Mouse (Mus musculus): ENCODE results near the gene Med8. TPM values are rescaled to one million over a fixed set of nuclear protein-coding genes. Genes with fewer than 3 reads are reported as not detected.

Med8 gene
- total RNA-seq, 2 experiments from 2014 or later: 67.9 to 72.2 TPM

GRCm38 (mm10) chr4:118402701-118403100 is 6.4 kb upstream of the Med8 start:
- DNase-seq (ENCODE audit: extremely low spot score in 1 of 2, low spot score in 2 of 2): no peak
- intact Hi-C loops (cut with DNase I): no loop called here

- DNase-seq (ENCODE audit: extremely low spot score in 1 of 2, low spot score in 2 of 2): no peak
- intact Hi-C loops (cut with DNase I): loop anchor here (5.0 kb wide), 1 partner anchor 166 kb away; no protein-coding TSS in a partner anchor
Measured at GRCm38 (mm10) chr4:118410871-118411270, 1.7 kb downstream of the Med8 start.

DNA sequence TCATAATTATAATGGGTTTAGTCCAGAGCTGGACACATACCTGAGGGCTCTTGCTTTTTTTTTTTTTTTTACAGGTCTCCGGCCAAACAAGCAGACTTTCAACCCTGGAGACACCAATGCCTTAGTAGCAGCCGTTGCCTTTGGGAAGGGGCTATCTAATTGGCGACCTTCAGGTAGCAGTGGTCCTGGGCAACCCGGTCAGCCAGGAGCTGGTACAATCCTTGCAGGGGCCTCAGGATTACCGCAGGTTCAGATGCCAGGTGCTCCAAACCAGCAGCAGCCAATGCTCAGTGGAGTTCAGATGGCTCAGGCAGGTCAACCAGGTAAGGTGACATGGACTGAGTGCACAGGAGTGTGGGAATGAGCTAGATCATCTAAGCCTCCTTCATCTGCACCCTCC is 4.4 kb downstream of the Med8 start:
- no peak for DNase-seq (ENCODE audit: extremely low spot score in 1 of 2, low spot score in 2 of 2)
- intact Hi-C loops (cut with DNase I): loop anchor here (5.0 kb wide), 1 partner anchor 164 kb away; no protein-coding TSS in a partner anchor

GRCm38 (mm10) chr4:118415779-118416178 is 6.6 kb downstream of the Med8 start:
- intact Hi-C loops (cut with DNase I): no loop called here
- no peak for DNase-seq (ENCODE audit: extremely low spot score in 1 of 2, low spot score in 2 of 2)

GRCm38 (mm10) chr4:118416329-118416728 is 7.2 kb downstream of the Med8 start:
- DNase-seq (ENCODE audit: extremely low spot score in 1 of 2, low spot score in 2 of 2): no peak
- intact Hi-C loops (cut with DNase I): no loop called here

DNA sequence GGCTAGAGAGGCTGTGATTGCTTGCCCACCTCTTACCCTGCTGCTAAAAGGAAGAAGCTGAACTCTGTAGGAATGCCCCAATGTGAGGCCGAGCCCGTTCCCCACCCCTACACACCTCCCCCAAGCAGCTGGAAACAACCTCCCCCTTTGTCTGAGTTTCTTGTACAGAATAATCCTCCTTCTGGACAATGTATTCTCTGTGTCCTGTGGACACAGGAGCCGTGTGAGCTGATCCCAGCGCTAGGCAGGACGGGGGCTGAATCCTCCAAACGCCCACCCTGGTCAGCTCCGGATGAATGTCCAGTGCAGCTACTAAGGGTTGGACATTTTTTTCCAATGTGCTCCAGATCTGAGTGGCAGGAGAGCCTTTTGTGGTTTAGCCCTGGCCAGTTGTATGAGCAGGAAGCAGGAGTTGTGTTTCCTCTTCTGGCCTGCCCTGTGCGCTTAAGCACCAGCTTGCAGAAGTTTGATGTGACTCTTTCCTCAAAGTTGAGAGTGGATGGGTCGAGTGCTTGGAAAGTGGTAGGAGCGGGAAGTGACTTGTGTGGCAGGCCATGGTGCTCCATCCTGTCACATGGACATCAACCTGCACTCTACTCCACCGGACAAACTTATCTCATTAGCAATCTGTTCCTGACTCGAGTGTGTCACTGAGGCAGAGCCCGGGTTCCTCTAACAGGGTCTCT is 8.1 kb downstream of the Med8 start:
- DNase-seq (ENCODE audit: extremely low spot score in 1 of 2, low spot score in 2 of 2): no peak
- intact Hi-C loops (cut with DNase I): no loop called here

- intact Hi-C loops (cut with DNase I): no loop called here
- DNase-seq (ENCODE audit: extremely low spot score in 1 of 2, low spot score in 2 of 2): no peak
Measured at GRCm38 (mm10) chr4:118421384-118421783, 12.2 kb downstream of the Med8 start.

- intact Hi-C loops (cut with DNase I): no loop called here
- no peak for DNase-seq (ENCODE audit: extremely low spot score in 1 of 2, low spot score in 2 of 2)
Measured at GRCm38 (mm10) chr4:118424541-118425160, 15.5 kb downstream of the Med8 start.

- intact Hi-C loops (cut with DNase I): no loop called here
- no peak for DNase-seq (ENCODE audit: extremely low spot score in 1 of 2, low spot score in 2 of 2)
Measured at GRCm38 (mm10) chr4:118425374-118425773, 16.2 kb downstream of the Med8 start.

DNA sequence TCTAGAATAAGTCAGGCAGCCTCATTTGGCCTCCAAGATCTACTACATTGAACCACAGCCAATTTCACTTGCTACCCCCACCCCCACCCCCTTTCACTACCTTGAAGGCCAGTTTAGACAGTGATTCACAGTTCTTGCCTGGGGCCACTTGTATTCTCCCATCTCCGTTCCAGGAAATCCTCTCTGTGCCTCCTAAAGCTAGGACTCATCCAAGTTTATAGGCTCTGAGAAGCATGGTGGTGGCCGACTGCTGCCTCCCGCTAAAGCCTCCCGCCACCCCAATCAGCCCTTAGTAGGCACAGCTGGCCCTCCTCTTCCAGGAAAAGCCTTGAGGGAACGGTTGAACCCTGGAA is 18.3 kb downstream of the Med8 start:
- intact Hi-C loops (cut with DNase I): no loop called here

DNA sequence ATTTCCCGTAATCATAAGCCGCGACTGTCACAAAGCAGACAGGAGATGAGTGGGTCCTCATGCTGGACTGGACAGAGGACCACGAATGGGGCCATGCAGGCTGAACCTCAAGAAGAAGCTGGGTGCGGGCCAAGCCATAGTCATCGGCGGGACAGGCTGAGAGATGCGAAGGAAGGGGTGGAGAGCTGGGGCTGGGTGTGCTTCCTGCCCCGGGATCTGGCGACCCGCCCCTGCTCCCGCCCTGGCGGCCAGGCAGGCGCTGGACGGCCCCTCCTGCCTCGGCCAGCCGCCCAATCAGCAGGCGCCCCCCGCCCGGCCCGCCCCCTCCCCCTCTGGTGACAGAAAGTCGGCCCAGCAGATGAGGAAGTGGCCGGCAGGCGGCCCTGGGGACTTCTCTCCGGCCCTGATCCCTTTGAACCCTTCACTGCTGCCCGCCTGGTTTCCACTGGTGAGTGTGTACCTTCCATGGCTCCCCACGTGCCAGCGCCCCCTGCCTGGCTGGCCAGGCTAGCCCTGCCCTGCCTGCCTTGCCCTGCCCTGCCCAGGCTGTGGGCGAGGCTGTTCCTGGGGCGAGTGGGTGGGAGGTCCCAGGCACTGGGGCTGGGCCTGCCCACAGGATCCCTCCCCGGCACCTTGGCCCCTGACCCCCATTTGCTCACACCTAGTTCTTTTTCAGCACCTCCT is 18.8 kb downstream of the Med8 start, which contains the start of gene Elovl1:
TSS of gene Elovl1 (plus strand) at position 326 of the 684 bp plus-strand sequence.
- intact Hi-C loops (cut with DNase I): no loop called here
- DNase-seq (ENCODE audit: extremely low spot score in 1 of 2, low spot score in 2 of 2): peak; percentile 62 to 96

More for the DNA sequence above, 18.3 kb downstream of the Med8 start:
- DNase-seq (ENCODE audit: extremely low spot score in 1 of 2, low spot score in 2 of 2): no peak

DNA sequence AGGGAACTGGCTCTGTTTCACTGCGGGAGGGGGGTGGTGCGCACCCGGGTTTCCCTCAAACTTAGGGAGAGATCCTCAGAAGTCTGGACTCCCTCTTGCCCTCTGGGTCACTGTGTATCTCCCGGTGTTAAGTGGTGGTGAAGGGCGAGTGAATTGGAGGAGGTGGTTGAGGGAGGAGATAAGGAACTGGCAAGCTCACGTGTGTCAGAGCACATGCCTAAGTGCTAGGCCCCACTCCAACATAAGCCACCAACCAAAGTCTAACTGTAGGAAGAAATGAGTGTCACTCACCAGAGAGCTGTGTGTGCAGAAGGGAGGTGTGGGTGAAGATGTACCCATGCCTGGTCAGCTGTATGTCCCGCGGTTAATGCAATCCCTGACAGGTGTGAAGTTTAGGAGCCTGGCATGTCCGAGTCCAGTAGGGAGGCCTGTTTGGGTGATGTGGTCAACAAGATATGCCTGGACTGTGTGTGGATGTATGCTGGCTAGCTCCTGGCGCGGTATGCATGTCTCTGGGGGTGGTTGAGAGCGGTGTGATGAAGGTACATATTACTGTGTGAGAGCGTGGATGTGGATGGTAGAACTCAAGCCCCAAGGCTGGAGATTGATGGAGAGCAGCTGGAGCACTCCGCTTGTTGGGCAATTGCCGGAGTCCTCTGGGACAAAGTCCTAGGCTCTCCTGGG is 19.5 kb downstream of the Med8 start:
- no peak for DNase-seq (ENCODE audit: extremely low spot score in 1 of 2, low spot score in 2 of 2)
- intact Hi-C loops (cut with DNase I): no loop called here

DNA sequence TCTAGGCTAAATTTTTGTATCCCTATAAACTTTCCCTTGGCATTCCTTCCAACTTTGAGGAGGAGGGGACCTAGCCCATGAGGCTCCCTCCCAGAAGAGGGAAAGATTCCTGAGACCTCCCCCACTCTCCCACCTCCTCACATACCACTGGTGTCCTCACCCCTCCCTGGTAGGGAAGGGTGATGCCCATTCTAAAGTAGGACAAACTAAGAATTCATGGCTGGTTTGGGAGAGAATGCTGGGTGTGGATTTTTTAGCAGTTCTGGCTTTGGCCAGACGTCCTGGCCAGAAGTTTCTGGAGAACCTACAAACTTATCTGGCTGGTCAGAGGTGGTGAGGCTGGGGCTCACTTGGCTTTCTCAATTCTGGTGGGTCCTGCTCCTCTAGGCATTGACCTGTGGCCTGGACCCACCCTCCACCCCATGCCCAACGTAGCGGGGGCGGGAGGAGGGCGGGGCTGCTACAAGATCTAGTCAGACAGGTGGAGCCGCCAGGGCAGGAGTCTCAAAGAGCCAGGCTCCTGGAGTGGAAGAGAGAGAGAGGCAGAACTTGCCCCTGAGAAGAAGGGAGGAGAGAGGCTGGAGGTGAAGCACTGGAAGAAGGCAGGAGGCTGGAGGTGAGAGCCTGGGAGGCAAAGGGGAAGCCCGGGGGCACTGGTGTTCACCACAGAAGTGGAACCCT is 20.2 kb downstream of the Med8 start:
- DNase-seq (ENCODE audit: extremely low spot score in 1 of 2, low spot score in 2 of 2): no peak
- intact Hi-C loops (cut with DNase I): no loop called here

DNA sequence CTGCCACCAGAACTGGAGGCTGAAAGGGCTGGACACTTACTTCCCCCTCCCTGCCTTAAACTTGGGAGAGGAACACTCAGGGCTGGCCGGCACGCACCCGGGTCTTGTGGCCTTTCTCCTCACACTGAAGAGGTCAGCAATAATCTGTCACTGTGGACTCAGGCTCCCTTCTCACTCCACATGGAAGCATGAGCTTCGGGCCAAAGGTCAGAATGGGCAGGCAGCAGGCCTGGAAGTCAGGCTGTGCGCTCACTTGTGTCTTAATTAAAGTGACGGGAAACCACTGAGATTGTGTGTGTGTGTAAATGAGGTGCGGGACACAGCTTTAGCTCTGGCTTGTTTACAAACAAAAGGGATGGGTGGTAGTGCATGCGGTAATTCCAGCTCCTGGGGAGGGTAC is 23.2 kb downstream of the Med8 start:
- intact Hi-C loops (cut with DNase I): no loop called here
- DNase-seq (ENCODE audit: extremely low spot score in 1 of 2, low spot score in 2 of 2): no peak

DNA sequence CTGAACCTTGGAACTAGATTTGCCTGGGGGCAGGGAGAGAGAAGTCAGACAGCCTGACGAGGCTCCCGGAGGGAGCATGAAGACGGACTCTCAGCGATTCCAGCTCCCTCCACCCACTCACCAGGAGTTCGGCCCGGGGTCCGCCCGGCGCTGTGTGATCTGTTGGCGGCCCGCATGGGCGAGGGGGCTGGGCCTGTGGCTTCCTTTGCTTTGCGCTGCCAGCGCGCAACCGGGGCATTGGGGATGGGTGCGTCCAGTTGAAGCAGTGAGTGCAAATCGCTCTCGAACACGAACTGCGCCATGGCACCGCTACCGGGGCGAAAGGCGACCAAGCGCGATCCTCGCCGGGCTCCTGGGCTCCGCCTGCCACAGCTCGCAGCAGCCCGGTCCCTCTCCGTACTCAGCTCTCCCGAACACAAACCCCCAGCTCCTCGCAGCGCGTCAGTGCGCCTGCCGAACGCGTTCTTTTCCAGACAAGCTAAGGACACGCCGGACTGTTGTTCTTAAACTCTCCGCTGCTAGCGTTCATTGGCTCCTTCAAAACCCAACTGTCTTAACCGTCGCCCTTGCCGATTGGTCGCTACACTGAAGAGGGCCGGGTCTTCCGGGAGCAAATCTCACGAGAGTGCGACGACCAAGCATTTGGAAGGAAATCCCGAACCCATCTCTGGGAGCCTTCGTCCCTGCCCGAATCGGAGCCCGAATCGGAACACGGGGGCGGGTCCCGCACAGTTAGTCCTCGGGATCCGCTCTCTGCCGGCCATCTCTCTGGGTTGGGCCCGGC is 27.9 kb downstream of the Med8 start, which contains the start of gene Cdc20:
TSS of gene Cdc20 (minus strand) at position 533 of the 784 bp plus-strand sequence.
- intact Hi-C loops (cut with DNase I): no loop called here
- peak; percentile 94 to 96 for DNase-seq (ENCODE audit: extremely low spot score in 1 of 2, low spot score in 2 of 2)

- intact Hi-C loops (cut with DNase I): no loop called here
- no peak for DNase-seq (ENCODE audit: extremely low spot score in 1 of 2, low spot score in 2 of 2)
Measured at GRCm38 (mm10) chr4:118437829-118438253, 28.7 kb downstream of the Med8 start.

DNA sequence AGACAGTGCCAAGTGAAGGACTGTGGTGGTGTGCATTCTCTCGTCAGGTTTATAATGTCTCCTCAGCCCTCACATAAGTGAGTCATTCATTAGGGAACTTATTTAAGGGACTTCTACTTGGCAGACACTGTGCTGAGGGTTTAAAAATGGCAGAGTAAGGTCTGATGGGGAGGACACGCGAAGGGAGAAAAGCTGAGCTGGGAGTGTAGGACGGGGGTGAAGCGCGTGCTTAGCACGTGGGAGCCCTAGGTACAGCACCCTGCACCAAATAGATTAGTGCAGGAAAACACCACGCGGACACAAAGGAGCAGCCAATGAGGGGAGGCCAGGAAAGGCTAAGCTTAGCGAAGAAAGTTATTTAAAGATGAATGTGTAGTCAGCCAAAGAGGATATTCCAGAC is 36.0 kb downstream of the Med8 start:
- DNase-seq (ENCODE audit: extremely low spot score in 1 of 2, low spot score in 2 of 2): no peak
- intact Hi-C loops (cut with DNase I): loop anchor here (10.0 kb wide), 1 partner anchor 130 kb away; no protein-coding TSS in a partner anchor
